Mouse (Mus musculus): ENCODE data around the gene Spata22. TPM values are rescaled to one million over a fixed set of nuclear protein-coding genes. Genes with fewer than 3 reads are reported as not detected.

Spata22 gene
- polyA plus RNA-seq, 1 experiment = 0.21 TPM

Other genes with a start within 250 kb of the Spata22 start
- 0.50 and 0.58 TPM in 2 replicates for gene Itgae, start 239.2 kb upstream of the Spata22 start, polyA plus RNA-seq (2012; rRNA removed)
- 0.41 and 0.58 TPM in 2 replicates for gene Haspin, start 191.4 kb upstream of the Spata22 start, polyA plus RNA-seq (2012; rRNA removed)
- gene P2rx5, start 169.3 kb upstream of the Spata22 start, polyA plus RNA-seq (2012; rRNA removed) = 3.1 TPM in 2 replicates
- gene Emc6, start 152.7 kb upstream of the Spata22 start, polyA plus RNA-seq (2012; rRNA removed) = 49.0 and 62.3 TPM in 2 replicates
- gene Tax1bp3, start 152.7 kb upstream of the Spata22 start, polyA plus RNA-seq (2012; rRNA removed) = 101 and 131 TPM in 2 replicates
- 32.5 and 37.5 TPM in 2 replicates for gene Ctns, start 130.7 kb upstream of the Spata22 start, polyA plus RNA-seq (2012; rRNA removed)
- gene Shpk, start 130.3 kb upstream of the Spata22 start, polyA plus RNA-seq (2012; rRNA removed) = 11.5 and 12.7 TPM in 2 replicates
- 0.37 and 0.38 TPM in 2 replicates for gene Trpv1, start 95.4 kb upstream of the Spata22 start, polyA plus RNA-seq (2012; rRNA removed)
- gene Trpv3, start 62.4 kb upstream of the Spata22 start, polyA plus RNA-seq (2012; rRNA removed) = 0.32 and 0.34 TPM in 2 replicates
- 23.8 and 25.8 TPM in 2 replicates for gene Aspa, start 145 bp upstream of the Spata22 start, polyA plus RNA-seq (2012; rRNA removed)
- gene Gm49340, start within 50 bp of the Spata22 start, polyA plus RNA-seq (2012; rRNA removed) = not detected in 2 replicates
- 0.04 and 0.10 TPM in 2 replicates for gene Olfr20, start 21.0 kb downstream of the Spata22 start, polyA plus RNA-seq (2012; rRNA removed)
- not detected in 2 replicates for gene Olfr376, start 41.5 kb downstream of the Spata22 start, polyA plus RNA-seq (2012; rRNA removed)
- not detected in 2 replicates for gene Olfr1, start 69.9 kb downstream of the Spata22 start, polyA plus RNA-seq (2012; rRNA removed)
- not detected in 2 replicates for gene Olfr378, start 98.7 kb downstream of the Spata22 start, polyA plus RNA-seq (2012; rRNA removed)
- gene Olfr380, start 127.8 kb downstream of the Spata22 start, polyA plus RNA-seq (2012; rRNA removed) = not detected in 2 replicates
- not detected in 2 replicates for gene Olfr381, start 161.9 kb downstream of the Spata22 start, polyA plus RNA-seq (2012; rRNA removed)
- gene Olfr382, start 187.5 kb downstream of the Spata22 start, polyA plus RNA-seq (2012; rRNA removed) = not detected in 2 replicates